Mouse (Mus musculus): Measurements from ENCODE around the gene Crybb3. TPM values are rescaled to one million over a fixed set of nuclear protein-coding genes. Genes with fewer than 3 reads are reported as not detected.
A peak's percentile ranks its signal among the peaks of the same experiment; 100 is the strongest.

The Crybb3 gene
- polyA plus RNA-seq, 1 experiment from 2014 or later: 1.1 TPM

DNA sequence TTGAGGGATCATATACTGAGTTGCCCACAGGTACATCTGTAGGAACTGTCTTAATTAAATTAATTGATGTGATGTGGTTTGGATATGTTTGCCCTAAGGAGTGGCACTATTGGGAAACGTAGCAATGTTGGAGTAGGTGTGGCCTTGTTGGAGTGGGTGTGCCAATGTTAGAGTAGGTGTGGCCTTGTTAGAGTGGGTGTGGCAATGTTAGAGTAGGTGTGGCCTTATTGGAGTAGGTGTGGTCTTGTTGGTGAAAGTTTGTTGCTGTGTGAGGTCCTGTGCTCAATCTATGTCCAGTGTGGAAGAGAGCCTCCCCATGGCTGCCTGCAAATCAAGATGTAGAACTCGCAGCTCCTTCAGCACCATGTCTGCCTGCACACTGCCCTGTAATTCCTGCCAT, 2.9 kb upstream of the Crybb3 start:
- Histone ChIP-seq H3K9me3 (ENCODE audit: low read depth, low read length) (no peaks in the 10 kb centered on the region), H3K9ac (no peak overlapping the region), H3K4me2 (no peak overlapping the region), H3K4me1 (ENCODE audit: insufficient read depth) (no peaks in the 10 kb centered on the region; the same call in 1 of the 2 replicates), H3K27ac (ENCODE audit: low read depth) (no peak overlapping the region), H3K27me3 (ENCODE audit: insufficient read depth, low read length) (no peaks in the 10 kb centered on the region), H3K4me3 (ENCODE audit: low read depth, low read length) (no peak overlapping the region), H3K36me3 (ENCODE audit: insufficient read depth) (no peaks in the 10 kb centered on the region)
- 79% methylated on average over 2 of the region's 2 CpGs for WGBS
- DNase-seq (no peak), ATAC-seq (ENCODE audit: insufficient read depth) (no peak)
- no peak for TF ChIP-seq CTCF (IDR thresholded peaks at IDR 0.05; ENCODE audit: low read depth)

GRCm38 (mm10) chr5:113082356-113083168, 1.2 kb upstream of the Crybb3 start:
- WGBS: 40% methylated on average over 19 of the region's 19 CpGs
- no peak for TF ChIP-seq CTCF (IDR thresholded peaks at IDR 0.05; ENCODE audit: low read depth)
- Histone ChIP-seq H3K9me3 (ENCODE audit: low read depth, low read length) (no peaks in the 10 kb centered on the region), H3K4me1 (ENCODE audit: insufficient read depth) (no peaks in the 10 kb centered on the region; the same call in 1 of the 2 replicates), H3K36me3 (ENCODE audit: insufficient read depth) (no peaks in the 10 kb centered on the region), H3K27ac (ENCODE audit: low read depth) (no peak overlapping the region), H3K4me2 (no peak overlapping the region), H3K27me3 (ENCODE audit: insufficient read depth, low read length) (no peaks in the 10 kb centered on the region), H3K4me3 (ENCODE audit: low read depth, low read length) (no peak overlapping the region), H3K9ac (no peak overlapping the region)
- ATAC-seq (ENCODE audit: insufficient read depth) (no peak), DNase-seq (no peak)

- no peak for ATAC-seq (ENCODE audit: insufficient read depth)
- Histone ChIP-seq H3K27me3 (ENCODE audit: insufficient read depth, low read length) (no peaks in the 10 kb centered on the region), H3K27ac (ENCODE audit: low read depth) (no peak overlapping the region), H3K36me3 (ENCODE audit: insufficient read depth) (no peaks in the 10 kb centered on the region), H3K9me3 (ENCODE audit: low read depth, low read length) (no peaks in the 10 kb centered on the region), H3K4me3 (ENCODE audit: low read depth, low read length) (no peak overlapping the region), H3K4me2 (no peak overlapping the region), H3K9ac (no peak overlapping the region), H3K4me1 (ENCODE audit: insufficient read depth) (no peaks in the 10 kb centered on the region)
- TF ChIP-seq CTCF (IDR thresholded peaks at IDR 0.05; ENCODE audit: low read depth): no peak
- WGBS: 89% methylated on average over 9 of the region's 9 CpGs
- DNase-seq: no peak
Observed at GRCm38 (mm10) chr5:113081020-113081419, 364 bp downstream of the Crybb3 start.

GRCm38 (mm10) chr5:113079783-113080182, 1.6 kb downstream of the Crybb3 start:
- no peak overlapping the region for H3K27ac ChIP-seq (ENCODE audit: low read depth)
- no peaks in the 10 kb centered on the region for H3K9me3 ChIP-seq (ENCODE audit: low read depth, low read length)
- no peaks in the 10 kb centered on the region for H3K36me3 ChIP-seq (ENCODE audit: insufficient read depth)
- TF ChIP-seq CTCF (IDR thresholded peaks at IDR 0.05; ENCODE audit: low read depth): peak; percentile 68
- peak; percentile 59 for DNase-seq
- H3K4me1 ChIP-seq (ENCODE audit: insufficient read depth): no peaks in the 10 kb centered on the region
- no peak for ATAC-seq (ENCODE audit: insufficient read depth)
- 26% methylated on average over 21 of the region's 21 CpGs for WGBS
- H3K9ac ChIP-seq: no peak overlapping the region
- H3K4me2 ChIP-seq: peak overlapping the region; percentile 41; the same call in 1 of the 2 replicates
- no peaks in the 10 kb centered on the region for H3K27me3 ChIP-seq (ENCODE audit: insufficient read depth, low read length)
- H3K4me3 ChIP-seq (ENCODE audit: low read depth, low read length): no peak overlapping the region

DNA sequence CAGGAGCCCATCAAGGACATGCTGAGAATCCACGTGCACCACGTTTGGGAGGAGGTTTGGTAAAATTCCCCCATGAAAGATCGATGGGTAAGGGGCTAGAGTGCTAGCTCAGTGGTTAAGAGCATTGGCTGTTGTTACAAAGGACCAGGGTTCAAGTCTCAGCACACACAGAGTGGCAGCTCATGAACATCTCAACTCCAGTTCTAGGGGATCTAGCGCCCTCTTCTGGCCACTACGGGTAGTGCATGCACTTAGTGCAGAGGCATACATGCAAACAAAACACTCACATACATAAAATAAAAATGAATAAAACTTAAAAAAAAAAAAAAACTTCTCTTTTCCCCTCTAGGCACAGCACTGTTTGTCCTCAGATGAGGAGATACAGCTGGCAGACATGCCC, 2.7 kb downstream of the Crybb3 start:
- Histone ChIP-seq H3K27me3 (ENCODE audit: insufficient read depth, low read length) (no peaks in the 10 kb centered on the region), H3K9ac (no peak overlapping the region)
- 62% methylated on average over 5 of the region's 5 CpGs for WGBS

GRCm38 (mm10) chr5:113070017-113070416, 11.4 kb downstream of the Crybb3 start, which contains the start of gene Crybb2:
Gene Crybb2 (minus strand): TSS chr5:113070117.
- no peak for DNase-seq
- Histone ChIP-seq H3K27ac (ENCODE audit: low read depth) (no peak within 1 kb of the TSS), H3K4me1 (ENCODE audit: insufficient read depth) (no peaks in the 10 kb centered on the region), H3K9ac (no peak within 1 kb of the TSS), H3K36me3 (ENCODE audit: insufficient read depth) (no peaks in the 10 kb centered on the region), H3K27me3 (ENCODE audit: insufficient read depth, low read length) (no peaks in the 10 kb centered on the region), H3K4me3 (ENCODE audit: low read depth, low read length) (no peak within 1 kb of the TSS), H3K4me2 (no peak within 1 kb of the TSS), H3K9me3 (ENCODE audit: low read depth, low read length) (no peaks in the 10 kb centered on the region)
- TF ChIP-seq CTCF (IDR thresholded peaks at IDR 0.05; ENCODE audit: low read depth): no peak
- no peak for ATAC-seq (ENCODE audit: insufficient read depth)

More for the DNA sequence above, 2.7 kb downstream of the Crybb3 start:
- Histone ChIP-seq H3K4me2 (no peak overlapping the region), H3K36me3 (ENCODE audit: insufficient read depth) (no peaks in the 10 kb centered on the region), H3K27ac (ENCODE audit: low read depth) (no peak overlapping the region), H3K9me3 (ENCODE audit: low read depth, low read length) (no peaks in the 10 kb centered on the region), H3K4me3 (ENCODE audit: low read depth, low read length) (no peak overlapping the region), H3K4me1 (ENCODE audit: insufficient read depth) (no peaks in the 10 kb centered on the region)
- peak; percentile 61 for TF ChIP-seq CTCF (IDR thresholded peaks at IDR 0.05; ENCODE audit: low read depth)
- no peak for ATAC-seq (ENCODE audit: insufficient read depth)
- DNase-seq: peak; percentile 25

DNA sequence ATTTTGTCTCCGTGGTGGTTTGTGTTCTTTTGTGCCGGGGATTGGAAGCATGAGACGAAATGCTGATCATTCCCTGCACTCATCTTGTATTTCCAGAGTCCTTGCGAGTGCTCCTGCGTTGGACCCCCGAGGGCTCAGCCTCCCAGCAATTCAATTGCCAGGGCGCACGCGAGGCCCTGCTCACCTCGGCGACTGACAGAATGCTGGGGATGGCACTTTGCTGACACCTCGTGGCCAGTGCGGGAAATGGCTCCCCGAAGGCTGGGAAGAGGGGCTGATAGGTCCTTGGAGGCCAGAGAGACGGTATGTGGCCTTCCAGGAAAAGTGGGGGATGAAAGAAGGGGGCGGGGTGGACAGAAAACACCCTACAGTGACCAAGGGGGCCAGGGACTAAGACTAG, 27.1 kb downstream of the Crybb3 start:
- 3% methylated on average over 16 of the region's 16 CpGs for WGBS
- H3K36me3 ChIP-seq (ENCODE audit: insufficient read depth): no peaks in the 10 kb centered on the region
- no peaks in the 10 kb centered on the region for H3K4me1 ChIP-seq (ENCODE audit: insufficient read depth)
- H3K27ac ChIP-seq (ENCODE audit: low read depth): no peak overlapping the region
- peaks cover 5% of the 10 kb centered on the region; the same call in 1 of the 2 replicates for H3K27me3 ChIP-seq (ENCODE audit: insufficient read depth, low read length)
- peak; percentile 100 for TF ChIP-seq CTCF (IDR thresholded peaks at IDR 0.05; ENCODE audit: low read depth)
- ATAC-seq (ENCODE audit: insufficient read depth) (peak; percentile 68), DNase-seq (peak; percentile 89)
- no peak overlapping the region for H3K4me2 ChIP-seq
- H3K4me3 ChIP-seq (ENCODE audit: low read depth, low read length): no peak overlapping the region
- no peak overlapping the region for H3K9ac ChIP-seq
- no peaks in the 10 kb centered on the region for H3K9me3 ChIP-seq (ENCODE audit: low read depth, low read length)
